Mouse (Mus musculus) cerebellum, postnatal 10 days (tissue): ENCODE results near the gene Gm3336.

ENCODE experiments used
- DNase-seq, 2 experiments: peaks; one replicate each; pipeline ENCODE4 v3.0.0; 2021; ENCODE audit warnings: mixed read lengths in 2 of 2

The Gm3336 gene

GRCm38 (mm10) chr8:70718297-70718696 is at the start of gene Gm3336:
Gene Gm3336 (plus strand): TSS chr8:70718543.
- DNase-seq = peak; percentile 81 to 85

DNA sequence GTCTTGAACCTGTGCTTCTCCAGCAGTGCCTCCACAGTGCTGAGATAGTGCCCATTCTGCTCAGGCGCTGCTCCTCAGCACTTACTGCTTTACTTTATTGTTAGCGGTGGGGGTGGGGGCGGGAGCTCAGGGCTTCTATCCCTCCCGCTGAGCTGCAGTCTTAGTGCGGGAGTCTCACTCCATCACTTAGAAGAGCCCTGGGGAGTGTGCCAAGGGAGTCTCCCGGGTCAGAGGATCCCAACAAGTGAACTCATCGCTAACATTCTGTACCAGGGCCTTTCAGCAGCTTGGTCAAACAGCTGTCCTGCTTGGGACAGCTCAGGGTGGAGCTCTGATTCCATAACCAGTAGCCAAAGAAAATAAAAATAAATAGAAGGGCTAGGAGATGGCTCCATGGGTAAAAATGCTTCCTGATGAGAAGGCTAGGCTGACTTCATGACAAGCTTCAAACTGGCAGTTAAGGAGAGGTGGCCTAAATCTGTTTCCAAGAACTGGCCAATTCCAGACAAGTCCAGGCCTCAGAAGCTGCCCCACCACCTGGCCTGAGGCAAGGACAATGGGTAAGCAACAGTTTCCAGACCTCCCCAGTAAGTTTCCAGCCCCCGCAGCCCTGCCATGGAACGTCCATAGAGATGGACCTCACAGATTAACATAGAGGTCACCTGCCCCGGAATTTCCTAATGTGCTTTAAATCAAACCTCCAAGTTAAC is 46.6 kb upstream of the Gm3336 start:
- peak in 1 of 2 experiments; percentile 35 for DNase-seq

DNA sequence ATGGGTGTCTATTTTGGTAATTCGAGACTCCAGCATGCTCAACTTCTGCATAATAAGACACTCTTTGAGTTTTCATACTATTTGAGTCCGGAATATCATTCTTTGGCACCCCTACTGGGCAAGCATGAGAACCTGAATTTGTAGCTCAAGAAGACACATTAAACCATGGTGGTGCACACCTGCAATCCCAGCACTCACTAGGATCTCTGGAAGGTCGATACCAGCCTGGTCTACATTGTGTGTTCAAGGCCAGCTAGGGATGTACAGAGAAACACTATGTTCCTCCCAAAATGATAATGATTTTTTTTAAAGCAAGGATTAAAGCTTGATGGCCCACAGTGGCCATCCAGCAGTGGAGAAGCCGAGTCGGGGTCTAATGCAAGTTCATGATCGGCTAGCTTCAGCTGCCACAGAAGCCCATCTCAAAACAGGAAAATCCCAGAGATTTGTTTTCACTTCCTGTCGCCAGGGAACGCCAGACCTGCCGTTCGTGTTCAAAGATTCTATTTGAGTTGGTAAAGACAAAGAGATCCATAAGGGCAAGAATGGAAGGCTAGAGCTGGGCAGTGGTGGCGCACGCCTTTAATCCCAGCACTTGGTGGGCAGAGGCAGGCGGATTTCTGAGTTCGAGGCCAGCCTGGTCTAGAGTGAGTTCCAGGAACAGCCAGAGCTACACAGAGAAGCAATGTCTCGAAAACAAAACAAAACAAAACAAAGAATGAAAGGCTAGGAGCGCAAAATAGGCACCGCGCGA is 45.8 kb upstream of the Gm3336 start:
- DNase-seq = no peak

DNA sequence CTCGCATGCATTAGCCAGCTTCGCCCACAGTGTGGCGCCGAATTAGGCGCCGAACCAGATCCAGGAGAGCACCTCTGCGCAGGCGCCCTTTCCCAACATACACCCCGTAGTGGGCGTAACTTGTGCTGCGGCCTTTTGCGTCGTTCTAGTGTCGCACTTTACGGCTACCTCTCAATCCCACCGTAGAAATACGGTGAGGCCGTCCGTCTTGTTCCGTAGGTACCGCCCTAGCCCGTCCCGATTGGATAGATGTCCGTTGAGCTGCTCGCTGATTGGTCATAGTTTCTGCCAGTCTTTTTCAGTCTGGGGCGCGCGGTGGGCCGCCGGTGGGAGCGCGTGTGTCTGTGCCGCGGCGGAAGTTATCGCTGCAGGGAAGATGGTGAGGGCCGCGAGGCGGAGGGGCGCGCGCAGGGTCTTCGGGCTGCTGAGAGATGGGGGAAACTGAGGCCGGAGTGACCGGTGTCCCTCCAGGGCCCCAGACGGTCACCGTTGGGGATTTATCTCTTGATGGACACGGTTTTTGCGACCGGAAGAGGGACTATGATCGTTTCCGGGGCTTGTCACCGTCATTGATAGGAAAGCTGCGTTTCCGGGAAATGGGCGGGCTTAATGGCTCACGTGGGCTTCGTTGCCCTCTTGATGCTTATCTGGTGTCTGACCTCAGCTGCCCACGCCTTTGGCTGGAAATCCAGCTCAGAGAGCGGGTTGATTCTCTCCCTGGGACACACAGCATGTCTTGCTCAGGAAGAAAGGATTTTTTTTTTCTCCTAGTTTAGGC is 45.1 kb upstream of the Gm3336 start, which contains the start of gene Lsm4:
Lsm4 (plus strand) TSS at position 170 of the 778 bp plus-strand sequence.
- DNase-seq = peak; percentile 97 to 98

- DNase-seq = no peak
These were observed 44.2 kb upstream of the Gm3336 start for GRCm38 (mm10) chr8:70674109-70674508.

DNA sequence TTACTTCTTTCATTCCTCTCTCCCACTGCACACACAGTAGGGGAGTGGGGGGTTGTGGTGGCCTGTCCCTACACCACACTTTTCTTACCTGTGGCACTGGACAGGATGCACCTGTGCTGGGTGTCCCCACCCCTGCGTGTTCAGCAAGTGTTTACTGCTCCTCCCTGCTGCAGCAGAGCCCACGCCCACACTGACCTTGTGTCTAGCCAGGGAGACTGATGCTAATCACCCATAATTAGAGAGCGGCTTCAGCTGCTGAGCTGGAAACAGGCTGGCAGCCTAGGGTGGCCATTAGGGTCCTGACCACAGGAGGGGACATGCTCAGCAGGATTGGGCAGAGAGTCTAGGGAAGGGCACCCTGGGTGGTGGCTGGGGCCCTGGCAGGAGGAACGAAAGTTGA is 43.6 kb upstream of the Gm3336 start:
- no peak for DNase-seq

DNA sequence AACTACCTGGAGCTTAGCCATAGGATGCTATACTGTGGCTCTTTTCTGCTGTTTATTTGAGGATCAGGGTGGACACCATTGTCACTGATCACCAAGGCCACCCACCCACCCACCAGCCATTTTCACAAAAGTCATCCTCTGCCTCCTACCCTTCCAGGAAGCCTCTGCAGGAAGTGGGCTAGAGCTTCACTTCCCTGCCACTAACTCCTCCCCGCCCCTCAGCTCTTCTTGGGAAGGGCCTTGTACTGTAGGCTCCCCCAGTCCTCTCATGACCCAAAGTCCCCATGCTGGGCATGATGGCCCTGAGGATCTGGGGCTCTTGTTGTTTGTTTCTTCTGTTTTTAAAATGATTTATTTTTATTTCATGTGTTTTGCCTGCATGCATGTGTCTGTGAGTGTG is 43.0 kb upstream of the Gm3336 start:
- DNase-seq = no peak

GRCm38 (mm10) chr8:70677451-70678080 is 40.8 kb upstream of the Gm3336 start:
- DNase-seq = no peak

- no peak for DNase-seq
These were observed 39.7 kb upstream of the Gm3336 start for GRCm38 (mm10) chr8:70678679-70679078.

DNA sequence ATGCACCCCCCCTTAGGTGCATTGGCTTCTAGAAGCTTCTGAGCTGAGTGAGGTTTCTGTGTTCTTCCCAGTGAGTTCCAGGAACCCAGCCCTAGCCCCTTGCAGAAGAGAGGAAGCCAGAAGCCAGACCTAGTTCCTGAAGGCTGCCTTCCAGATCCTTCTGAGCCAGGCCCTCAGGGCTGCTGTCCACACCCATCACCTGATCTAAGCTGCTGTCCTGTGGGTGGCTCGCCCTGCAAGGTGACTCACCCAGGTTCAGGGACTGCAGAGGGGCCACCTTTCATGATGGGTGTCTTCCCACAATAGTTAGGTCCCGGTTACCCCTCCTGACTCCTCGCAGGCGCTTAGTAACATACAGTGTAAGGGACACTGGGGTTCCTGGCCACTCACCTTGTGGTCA is 38.9 kb upstream of the Gm3336 start:
- DNase-seq = no peak

GRCm38 (mm10) chr8:70680039-70680438 is 38.3 kb upstream of the Gm3336 start:
- no peak for DNase-seq

GRCm38 (mm10) chr8:70681410-70681809 is 36.9 kb upstream of the Gm3336 start:
- DNase-seq = no peak

GRCm38 (mm10) chr8:70682193-70682592 is 36.1 kb upstream of the Gm3336 start:
- DNase-seq = no peak

DNA sequence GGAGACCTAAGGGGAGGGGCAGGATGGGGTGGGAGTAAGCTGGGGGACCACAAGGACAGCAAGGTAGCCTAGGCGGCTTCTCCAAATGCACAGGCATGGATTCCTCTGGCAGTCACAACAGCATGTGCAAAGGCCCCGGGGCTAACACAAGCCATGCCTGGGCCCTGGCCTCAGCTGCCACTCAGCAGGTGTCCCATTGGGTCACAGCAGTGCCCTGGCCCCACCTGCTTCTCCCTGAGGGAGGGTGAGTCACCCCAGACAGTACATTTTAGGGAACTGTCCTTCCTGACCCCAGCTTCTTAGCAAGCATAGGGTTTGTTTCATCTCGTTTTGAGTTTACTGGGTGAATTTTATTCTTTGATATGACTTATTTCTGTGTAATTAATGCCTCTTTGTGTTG is 35.7 kb upstream of the Gm3336 start:
- no peak for DNase-seq

GRCm38 (mm10) chr8:70684291-70684690 is 34.1 kb upstream of the Gm3336 start:
- no peak for DNase-seq

DNA sequence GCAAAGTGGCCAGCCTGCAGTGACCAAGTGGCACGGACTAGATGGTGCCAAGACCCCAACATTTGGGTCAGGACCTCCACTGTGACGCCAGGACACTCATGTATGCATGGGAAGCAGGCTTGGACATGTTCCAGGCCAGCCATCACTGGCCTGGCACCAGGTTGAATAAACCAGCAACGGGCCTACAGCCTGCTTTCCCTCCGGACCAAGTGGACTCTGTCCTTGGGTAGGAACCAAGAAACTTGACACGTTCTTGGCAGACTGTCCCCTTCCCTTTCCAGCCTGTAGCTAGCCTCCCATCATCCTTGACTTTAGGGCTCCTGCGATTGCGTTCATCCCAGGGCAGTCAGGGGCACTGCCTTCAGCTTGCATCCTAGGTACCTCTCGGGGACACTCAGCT is 30.8 kb upstream of the Gm3336 start:
- peak; percentile 84 for DNase-seq

DNA sequence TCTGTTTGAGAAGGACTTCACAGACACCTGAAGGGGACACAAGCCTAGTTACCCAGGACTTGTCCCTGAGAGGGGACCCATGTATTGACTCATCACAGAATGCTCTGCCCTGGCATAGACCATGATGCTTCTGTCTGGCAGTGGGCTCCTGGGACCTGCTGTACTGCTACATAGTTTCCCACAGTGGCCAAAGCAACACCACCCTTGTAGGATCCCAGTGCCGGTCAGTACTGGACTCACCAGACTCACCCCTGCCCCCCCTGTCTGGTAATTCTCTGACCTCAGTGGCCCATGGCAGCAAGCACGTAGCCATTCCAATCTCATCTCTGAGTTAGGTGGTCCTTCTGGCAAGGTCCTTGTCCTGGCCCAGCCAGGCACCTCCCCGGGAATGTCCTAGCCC is 30.2 kb upstream of the Gm3336 start:
- DNase-seq = no peak

GRCm38 (mm10) chr8:70689892-70690390 is 28.4 kb upstream of the Gm3336 start:
- DNase-seq = peak in 1 of 2 experiments; percentile 43

GRCm38 (mm10) chr8:70691230-70691629 is 27.1 kb upstream of the Gm3336 start:
- DNase-seq = no peak

GRCm38 (mm10) chr8:70691727-70692231 is 26.6 kb upstream of the Gm3336 start:
- DNase-seq = peak in 1 of 2 experiments; percentile 42

DNA sequence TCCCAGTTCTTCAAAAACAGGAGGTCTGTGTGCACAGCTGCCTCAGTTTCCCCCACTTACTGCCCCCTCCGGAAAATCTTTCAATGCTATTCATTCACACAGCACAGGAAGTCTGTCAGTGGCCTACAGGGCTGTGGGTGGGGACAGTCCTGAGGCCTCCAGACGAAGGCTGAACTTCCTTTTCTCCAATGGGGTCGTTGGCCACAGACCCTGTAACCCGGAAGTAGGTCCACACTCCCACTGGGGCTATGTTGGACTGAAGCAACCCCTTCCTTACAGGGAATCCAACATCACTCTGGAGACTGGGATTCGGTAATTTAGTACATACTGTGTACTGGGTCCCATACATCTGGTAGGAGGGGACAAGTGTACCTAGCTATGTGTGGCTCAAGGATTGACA is 24.7 kb upstream of the Gm3336 start:
- DNase-seq = no peak

- peak; percentile 71 to 74 for DNase-seq
These were observed 22.9 kb upstream of the Gm3336 start for GRCm38 (mm10) chr8:70695318-70696018.
